Mouse (Mus musculus) intestine, embryonic 16.5 days (tissue): ENCODE measurements around the gene Acer2. TPM values are rescaled to one million over a fixed set of nuclear protein-coding genes. Genes with fewer than 3 reads are reported as not detected.
"Not testable (repeated sequence)": the region's sequence is repeated elsewhere in the genome, so short reads cannot be mapped to it uniquely, and the experiment has no call there.

Experiments
- ATAC-seq: fragments of 200-750 bp; cut with Nextera tagmentation; 2 replicates; pipeline ENCODE4 v1.8.0; 2017; ENCODE audit warnings: moderate TSS enrichment, moderate library complexity
- H3K27ac ChIP-seq: fragments of 300-500 bp; sonication (generic); 2 replicates; pipeline ENCODE4 v1.5.1; 2014; ENCODE audit warnings: mild to moderate bottlenecking, low read length
- H3K27me3 ChIP-seq: fragments of 300-500 bp; sonication (generic); replicated peaks from 2 replicates; pipeline ENCODE4 v1.6.1; 2014; ENCODE audit warnings: low read length, control low read depth, mixed read lengths; ENCODE audit not compliant: control insufficient read depth, insufficient read depth
- H3K36me3 ChIP-seq: fragments of 300-500 bp; sonication (generic); 2 replicates; pipeline ENCODE4 v1.6.1; 2014; ENCODE audit warnings: low read length, control low read depth; ENCODE audit not compliant: control insufficient read depth, insufficient read depth
- H3K4me1 ChIP-seq: fragments of 300-500 bp; sonication (generic); 2 replicates; pipeline ENCODE4 v1.6.1; 2014; ENCODE audit warnings: low read length, control low read depth, mixed read lengths; ENCODE audit not compliant: control insufficient read depth, insufficient read depth
- H3K4me2 ChIP-seq: fragments of 300-500 bp; sonication (generic); 2 replicates; pipeline ENCODE4 v1.6.1; 2014; ENCODE audit warnings: low read depth, low read length, control low read depth
- H3K4me3 ChIP-seq: fragments of 300-500 bp; sonication (generic); 2 replicates; pipeline ENCODE4 v1.5.1; 2014; ENCODE audit warnings: mild to moderate bottlenecking, low read length
- H3K9ac ChIP-seq: fragments of 300-500 bp; sonication (generic); 2 replicates; pipeline ENCODE4 v1.6.1; 2014; ENCODE audit warnings: low read depth, low read length
- H3K9me3 ChIP-seq: fragments of 300-500 bp; sonication (generic); 2 replicates; pipeline ENCODE4 v1.6.1; 2016; ENCODE audit warnings: low read length, control low read depth; ENCODE audit not compliant: control insufficient read depth
- WGBS: fragments of 180-500 bp; shearing (Covaris S2); extraction: QIAGEN DNeasy Blood & Tissue Kit; methylation state at CpG from one replicate; pipeline ENCODE4 v1.1.7; 2014; 5-methylcytosine and 5-hydroxymethylcytosine counted together
- polyA plus RNA-seq: library from polyadenylated mRNA; unstranded; fragments of >200 nt; fragmentation: Nextera tagmentation; extraction: Ambion mirVana; gene quantifications from 2 replicates; pipeline ENCODE4 v1.2.1, GENCODE M21; 2015

Acer2 gene
- 17.7 and 20.6 TPM in 2 replicates for polyA plus RNA-seq

GRCm38 (mm10) chr4:86874146-86874847, at the start of gene Acer2:
TSS of gene Acer2 (plus strand) at chr4:86874396.
- under 1% methylated on average over 60 of the region's 60 CpGs for WGBS
- peak within 1 kb of the TSS; percentile 81 for H3K4me3 ChIP-seq
- H3K9me3 ChIP-seq = no peaks in the 10 kb centered on the region
- H3K36me3 ChIP-seq = no peaks in the 10 kb centered on the region
- H3K9ac ChIP-seq = peak within 1 kb of the TSS; percentile 75
- H3K4me1 ChIP-seq = 0 out of 2 replicates have a peak, but pooled peaks cover 10% of the 10 kb centered on the region
- no peak within 1 kb of the TSS for H3K27ac ChIP-seq
- ATAC-seq = peak; percentile 97
- H3K4me2 ChIP-seq = peak within 1 kb of the TSS; percentile 99
- H3K27me3 ChIP-seq = peaks cover 3% of the 10 kb centered on the region; the same call in 1 of the 2 replicates

GRCm38 (mm10) chr4:86825143-86825542, 49.1 kb upstream of the Acer2 start:
- WGBS = 90% methylated on average over 7 of the region's 7 CpGs
- Histone ChIP-seq H3K4me2 (no peak overlapping the region), H3K4me3 (no peak overlapping the region), H3K9me3 (no peaks in the 10 kb centered on the region), H3K27me3 (no peaks in the 10 kb centered on the region), H3K9ac (no peak overlapping the region), H3K36me3 (0 out of 2 replicates have a peak, but pooled peaks cover 5% of the 10 kb centered on the region), H3K4me1 (no peaks in the 10 kb centered on the region), H3K27ac (no peak overlapping the region)
- no peak for ATAC-seq

- 90% methylated on average over 2 of the region's 2 CpGs for WGBS
- H3K4me1 ChIP-seq = no peaks in the 10 kb centered on the region
- peak; percentile 67 for ATAC-seq
Measured at GRCm38 (mm10) chr4:86831896-86832295, 42.3 kb upstream of the Acer2 start.

GRCm38 (mm10) chr4:86841141-86841540, 33.1 kb upstream of the Acer2 start:
- not testable (repeated sequence) for H3K4me3 ChIP-seq, H3K36me3 ChIP-seq, H3K9ac ChIP-seq, H3K4me1 ChIP-seq, H3K27me3 ChIP-seq, H3K27ac ChIP-seq, H3K4me2 ChIP-seq, ATAC-seq, H3K9me3 ChIP-seq
- 100% methylated on average over 2 of the region's 2 CpGs for WGBS

More at GRCm38 (mm10) chr4:86831896-86832295, 42.3 kb upstream of the Acer2 start:
- H3K4me3 ChIP-seq = no peak overlapping the region
- no peak overlapping the region for H3K27ac ChIP-seq
- no peak overlapping the region for H3K9ac ChIP-seq
- no peaks in the 10 kb centered on the region for H3K27me3 ChIP-seq
- H3K36me3 ChIP-seq = peaks cover 5% of the 10 kb centered on the region; the same call in 1 of the 2 replicates
- no peaks in the 10 kb centered on the region for H3K9me3 ChIP-seq
- no peak overlapping the region for H3K4me2 ChIP-seq

GRCm38 (mm10) chr4:86845384-86845783, 28.8 kb upstream of the Acer2 start:
- Histone ChIP-seq H3K4me3 (no peak overlapping the region), H3K36me3 (0 out of 2 replicates have a peak, but pooled peaks cover 3% of the 10 kb centered on the region), H3K9ac (no peak overlapping the region), H3K4me1 (0 out of 2 replicates have a peak, but pooled peaks cover 4% of the 10 kb centered on the region), H3K4me2 (no peak overlapping the region), H3K9me3 (no peaks in the 10 kb centered on the region), H3K27me3 (no peaks in the 10 kb centered on the region), H3K27ac (no peak overlapping the region)
- WGBS = 93% methylated on average over 3 of the region's 3 CpGs
- no peak for ATAC-seq

- no peaks in the 10 kb centered on the region for H3K27me3 ChIP-seq
- no peak overlapping the region for H3K9ac ChIP-seq
- 0 out of 2 replicates have a peak, but pooled peaks cover 4% of the 10 kb centered on the region for H3K4me1 ChIP-seq
- no peak overlapping the region for H3K4me2 ChIP-seq
- WGBS = 70% methylated on average over 2 of the region's 2 CpGs
- no peak overlapping the region for H3K27ac ChIP-seq
- ATAC-seq = peak; percentile 81
- H3K4me3 ChIP-seq = no peak overlapping the region
- H3K36me3 ChIP-seq = 0 out of 2 replicates have a peak, but pooled peaks cover 8% of the 10 kb centered on the region
- no peaks in the 10 kb centered on the region for H3K9me3 ChIP-seq
Measured at GRCm38 (mm10) chr4:86847246-86847645, 26.9 kb upstream of the Acer2 start.

GRCm38 (mm10) chr4:86851331-86851730, 22.9 kb upstream of the Acer2 start:
- Histone ChIP-seq H3K9ac (no peak overlapping the region), H3K4me3 (no peak overlapping the region), H3K27me3 (no peaks in the 10 kb centered on the region), H3K9me3 (0 out of 2 replicates have a peak, but pooled peaks cover 4% of the 10 kb centered on the region), H3K27ac (no peak overlapping the region), H3K36me3 (peaks cover 24% of the 10 kb centered on the region), H3K4me2 (no peak overlapping the region), H3K4me1 (0 out of 2 replicates have a peak, but pooled peaks cover 6% of the 10 kb centered on the region)
- no peak for ATAC-seq
- 77% methylated on average over 2 of the region's 2 CpGs for WGBS

- no peaks in the 10 kb centered on the region for H3K27me3 ChIP-seq
- H3K36me3 ChIP-seq = peaks cover 24% of the 10 kb centered on the region
- H3K4me2 ChIP-seq = no peak overlapping the region
- no peak for ATAC-seq
- no peak overlapping the region for H3K27ac ChIP-seq
- H3K9ac ChIP-seq = no peak overlapping the region
- no peak overlapping the region for H3K4me3 ChIP-seq
- WGBS = 72% methylated on average over 3 of the region's 3 CpGs
- 0 out of 2 replicates have a peak, but pooled peaks cover 3% of the 10 kb centered on the region for H3K4me1 ChIP-seq
- 0 out of 2 replicates have a peak, but pooled peaks cover 4% of the 10 kb centered on the region for H3K9me3 ChIP-seq
Measured at GRCm38 (mm10) chr4:86852018-86852417, 22.2 kb upstream of the Acer2 start.

GRCm38 (mm10) chr4:86852813-86853590, 21.2 kb upstream of the Acer2 start:
- Histone ChIP-seq H3K4me3 (no peak overlapping the region), H3K4me1 (peaks cover 4% of the 10 kb centered on the region), H3K27me3 (no peaks in the 10 kb centered on the region), H3K9me3 (0 out of 2 replicates have a peak, but pooled peaks cover 4% of the 10 kb centered on the region), H3K9ac (no peak overlapping the region), H3K4me2 (no peak overlapping the region), H3K27ac (no peak overlapping the region), H3K36me3 (peaks cover 24% of the 10 kb centered on the region)
- WGBS = 78% methylated on average over 4 of the region's 4 CpGs
- no peak for ATAC-seq
